Mouse (Mus musculus): ENCODE measurements around the gene Bysl. TPM values are rescaled to one million over a fixed set of nuclear protein-coding genes. Genes with fewer than 3 reads are reported as not detected.

The Bysl gene
- total RNA-seq, 2 experiments from 2014 or later, result 16.0 to 16.2 TPM

GRCm38 (mm10) chr17:47554621-47555020 is 56.7 kb downstream of the Bysl start:
- ATAC-seq (replicated peaks; ENCODE audit: poor library complexity, severe bottlenecking), result no peak

DNA sequence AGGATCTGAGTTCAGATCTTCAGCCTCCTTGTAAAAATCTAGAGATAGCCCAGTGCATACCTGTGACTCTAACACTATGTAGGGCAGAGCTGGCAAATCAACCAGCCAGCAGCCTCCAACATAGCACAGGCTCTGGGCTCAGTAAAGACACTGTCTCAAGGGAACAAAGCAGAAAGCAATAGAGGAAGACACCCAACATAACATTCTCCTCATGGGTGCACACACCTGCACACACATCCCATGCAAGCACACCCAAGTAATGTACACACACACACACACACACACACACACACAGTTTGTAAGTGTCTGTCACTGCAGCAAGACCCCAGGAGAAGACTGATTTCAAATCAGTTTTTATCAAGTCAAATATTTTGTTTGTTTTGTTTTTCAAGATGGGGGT is 58.3 kb downstream of the Bysl start:
- no peak for ATAC-seq (replicated peaks; ENCODE audit: poor library complexity, severe bottlenecking)

DNA sequence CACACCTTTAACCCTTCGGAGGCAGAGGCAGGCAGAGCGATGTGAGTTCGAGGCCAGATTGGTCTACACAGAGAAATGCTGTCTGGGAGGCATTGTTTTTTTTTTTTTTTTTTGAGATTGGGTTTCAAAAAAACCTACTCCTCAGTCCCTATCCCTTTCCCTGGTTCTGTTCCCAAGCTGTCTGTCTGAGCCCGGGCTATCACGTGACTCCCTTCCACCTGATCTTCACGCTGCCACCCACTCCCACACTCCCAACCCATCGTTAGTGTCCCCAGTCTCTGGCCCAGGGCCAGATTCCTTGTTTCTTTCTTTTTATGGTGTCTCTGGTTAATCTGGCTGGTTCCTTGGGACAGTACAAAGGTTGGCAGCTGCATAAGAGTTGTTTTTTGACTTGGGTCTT is 60.2 kb downstream of the Bysl start:
- ATAC-seq (replicated peaks; ENCODE audit: poor library complexity, severe bottlenecking), result no peak

Other genes with a start within 250 kb of the Bysl start
- gene Mrps10, start 242.6 kb downstream of the Bysl start, total RNA-seq (2014; fragmentation: Nextera tagmentation), result 65.1 and 68.0 TPM in 2 replicates
- gene Mrps10, start 242.6 kb downstream of the Bysl start, total RNA-seq (2017), result 65.8 and 70.8 TPM in 2 replicates
- gene Guca1b, start 226.1 kb downstream of the Bysl start, total RNA-seq (2014; fragmentation: Nextera tagmentation), result 0.47 and 0.80 TPM in 2 replicates
- gene Guca1b, start 226.1 kb downstream of the Bysl start, total RNA-seq (2017), result 0.43 TPM in 1 of 2 replicates, not detected in the other
- 5.3 and 6.4 TPM in 2 replicates for gene Guca1a, start 210.9 kb downstream of the Bysl start, total RNA-seq (2014; fragmentation: Nextera tagmentation)
- gene Guca1a, start 210.9 kb downstream of the Bysl start, total RNA-seq (2017), result 6.3 and 6.7 TPM in 2 replicates
- 1.8 and 4.3 TPM in 2 replicates for gene AI661453, start 174.9 kb downstream of the Bysl start, total RNA-seq (2014; fragmentation: Nextera tagmentation)
- gene AI661453, start 174.9 kb downstream of the Bysl start, total RNA-seq (2017), result 0.34 and 0.62 TPM in 2 replicates
- not detected in 2 replicates for gene 1700001C19Rik, start 174.1 kb downstream of the Bysl start, total RNA-seq (2014; fragmentation: Nextera tagmentation)
- 1.9 TPM in 1 of 2 replicates, not detected in the other for gene 1700001C19Rik, start 174.1 kb downstream of the Bysl start, total RNA-seq (2017)
- 13.9 and 23.8 TPM in 2 replicates for gene Taf8, start 109.2 kb downstream of the Bysl start, total RNA-seq (2014; fragmentation: Nextera tagmentation)
- gene Taf8, start 109.2 kb downstream of the Bysl start, total RNA-seq (2017), result 34.7 and 40.9 TPM in 2 replicates
- gene Ccnd3, start 106.4 kb downstream of the Bysl start, total RNA-seq (2014; fragmentation: Nextera tagmentation), result 99.8 and 128 TPM in 2 replicates
- gene Ccnd3, start 106.4 kb downstream of the Bysl start, total RNA-seq (2017), result 35.5 and 35.9 TPM in 2 replicates
- gene Med20, start 90 bp upstream of the Bysl start, total RNA-seq (2014; fragmentation: Nextera tagmentation), result 26.3 and 36.3 TPM in 2 replicates
- 25.0 and 29.5 TPM in 2 replicates for gene Med20, start 90 bp upstream of the Bysl start, total RNA-seq (2017)
- gene Gm20517, start 97 bp upstream of the Bysl start, total RNA-seq (2014; fragmentation: Nextera tagmentation), result 0.41 and 2.2 TPM in 2 replicates
- gene Gm20517, start 97 bp upstream of the Bysl start, total RNA-seq (2017), result 2.5 and 3.1 TPM in 2 replicates
- 4.1 and 6.8 TPM in 2 replicates for gene Usp49, start 19.2 kb upstream of the Bysl start, total RNA-seq (2014; fragmentation: Nextera tagmentation)
- 1.5 and 4.1 TPM in 2 replicates for gene Usp49, start 19.2 kb upstream of the Bysl start, total RNA-seq (2017)
- 315 and 346 TPM in 2 replicates for gene Tomm6, start 76.9 kb upstream of the Bysl start, total RNA-seq (2014; fragmentation: Nextera tagmentation)
- 46.0 and 46.4 TPM in 2 replicates for gene Tomm6, start 76.9 kb upstream of the Bysl start, total RNA-seq (2017)
- 0.15 TPM in 1 of 2 replicates, not detected in the other for gene Frs3, start 77.5 kb upstream of the Bysl start, total RNA-seq (2014; fragmentation: Nextera tagmentation)
- 0.22 TPM in 1 of 2 replicates, not detected in the other for gene Frs3, start 77.5 kb upstream of the Bysl start, total RNA-seq (2017)
- not detected in 2 replicates for gene Gm21981, start 83.0 kb upstream of the Bysl start, total RNA-seq (2014; fragmentation: Nextera tagmentation)
- gene Gm21981, start 83.0 kb upstream of the Bysl start, total RNA-seq (2017), result 1.0 TPM in 1 of 2 replicates, not detected in the other
- gene Prickle4, start 83.2 kb upstream of the Bysl start, total RNA-seq (2014; fragmentation: Nextera tagmentation), result not detected in 2 replicates
- 0.62 TPM in 1 of 2 replicates, not detected in the other for gene Prickle4, start 83.2 kb upstream of the Bysl start, total RNA-seq (2017)
- not detected in 2 replicates for gene Pgc, start 115.3 kb upstream of the Bysl start, total RNA-seq (2014; fragmentation: Nextera tagmentation)
- gene Pgc, start 115.3 kb upstream of the Bysl start, total RNA-seq (2017), result not detected in 2 replicates
- gene Tfeb, start 125.5 kb upstream of the Bysl start, total RNA-seq (2014; fragmentation: Nextera tagmentation), result 6.7 and 9.4 TPM in 2 replicates
- 6.9 and 7.8 TPM in 2 replicates for gene Tfeb, start 125.5 kb upstream of the Bysl start, total RNA-seq (2017)
- gene Mdfi, start 223.2 kb upstream of the Bysl start, total RNA-seq (2014; fragmentation: Nextera tagmentation), result 3.7 and 5.5 TPM in 2 replicates
- 2.7 and 4.9 TPM in 2 replicates for gene Mdfi, start 223.2 kb upstream of the Bysl start, total RNA-seq (2017)